Mouse (Mus musculus) lung, embryonic 15.5 days (tissue): ENCODE data around the gene Cnga2. TPM values are rescaled to one million over a fixed set of nuclear protein-coding genes. Genes with fewer than 3 reads are reported as not detected.

Experiments used
- ATAC-seq: fragments of 200-750 bp; cut with Nextera tagmentation; 2 replicates; pipeline ENCODE4 v1.8.0; 2017; ENCODE audit warnings: moderate number of reproducible peaks, borderline replicate concordance; ENCODE audit not compliant: low FRiP score, low TSS enrichment; ENCODE audit errors: extremely low read depth
- H3K27ac ChIP-seq: fragments of 300-500 bp; sonication (generic); 2 replicates; pipeline ENCODE4 v1.5.1; 2015; ENCODE audit warnings: moderate library complexity, mild to moderate bottlenecking, inconsistent platforms
- H3K27me3 ChIP-seq: fragments of 300-500 bp; sonication (generic); 2 replicates; pipeline ENCODE4 v1.6.1; 2015; ENCODE audit warnings: inconsistent platforms
- H3K36me3 ChIP-seq: fragments of 300-500 bp; sonication (generic); 2 replicates; pipeline ENCODE4 v1.6.1; 2015; ENCODE audit warnings: inconsistent platforms
- H3K4me1 ChIP-seq: fragments of 300-500 bp; sonication (generic); 2 replicates; pipeline ENCODE4 v1.6.1; 2015; ENCODE audit warnings: inconsistent platforms
- H3K4me2 ChIP-seq: fragments of 300-500 bp; sonication (generic); 2 replicates; pipeline ENCODE4 v1.6.1; 2015; ENCODE audit warnings: inconsistent platforms, mild to moderate bottlenecking, moderate library complexity
- H3K4me3 ChIP-seq: fragments of 300-500 bp; sonication (generic); 2 replicates; pipeline ENCODE4 v1.5.1; 2015; ENCODE audit warnings: mild to moderate bottlenecking, inconsistent platforms
- H3K9ac ChIP-seq: fragments of 300-500 bp; sonication (generic); 2 replicates; pipeline ENCODE4 v1.6.1; 2015; ENCODE audit warnings: inconsistent platforms
- H3K9me3 ChIP-seq: fragments of 300-500 bp; sonication (generic); 2 replicates; pipeline ENCODE4 v1.6.1; 2016; ENCODE audit warnings: inconsistent platforms
- WGBS: fragments of 180-500 bp; shearing (Covaris S2); methylation state at CpG from one replicate; pipeline ENCODE4 v1.1.7; 2015; 5-methylcytosine and 5-hydroxymethylcytosine counted together
- polyA plus RNA-seq: library from polyadenylated mRNA; unstranded; fragments of >200 nt; fragmentation: Nextera tagmentation; extraction: Ambion mirVana; gene quantifications from 2 replicates; pipeline ENCODE4 v1.2.1, GENCODE M21; 2015

Cnga2 gene
- polyA plus RNA-seq, 1 experiment from 2014 or later = 0.14 TPM

- Histone ChIP-seq H3K4me2 (no peak overlapping the region), H3K27ac (no peak overlapping the region), H3K9ac (no peak overlapping the region), H3K9me3 (no peaks in the 10 kb centered on the region), H3K36me3 (no peaks in the 10 kb centered on the region), H3K4me3 (no peak overlapping the region), H3K27me3 (no peaks in the 10 kb centered on the region), H3K4me1 (no peaks in the 10 kb centered on the region)
- WGBS = 31% methylated on average over 2 of the region's 2 CpGs
- ATAC-seq = no peak
Measured at GRCm38 (mm10) chrX:71983205-71983604, 8.4 kb upstream of the Cnga2 start.

- ATAC-seq = no peak
- no peak overlapping the region for H3K27ac ChIP-seq
- H3K9me3 ChIP-seq = no peaks in the 10 kb centered on the region
- no peaks in the 10 kb centered on the region for H3K36me3 ChIP-seq
- WGBS = 59% methylated on average over 1 of the region's 1 CpGs
- no peaks in the 10 kb centered on the region for H3K27me3 ChIP-seq
- no peak overlapping the region for H3K4me2 ChIP-seq
- H3K4me1 ChIP-seq = no peaks in the 10 kb centered on the region
- H3K9ac ChIP-seq = no peak overlapping the region
- H3K4me3 ChIP-seq = no peak overlapping the region
Measured at GRCm38 (mm10) chrX:71983775-71984174, 7.9 kb upstream of the Cnga2 start.

GRCm38 (mm10) chrX:71995972-71996371 lies 4.3 kb downstream of the Cnga2 start:
- H3K27me3 ChIP-seq = no peaks in the 10 kb centered on the region
- H3K27ac ChIP-seq = no peak overlapping the region
- no peak for ATAC-seq
- no peak overlapping the region for H3K4me2 ChIP-seq
- no peak overlapping the region for H3K4me3 ChIP-seq
- WGBS = 25% methylated on average over 1 of the region's 1 CpGs
- H3K36me3 ChIP-seq = no peaks in the 10 kb centered on the region
- no peaks in the 10 kb centered on the region for H3K4me1 ChIP-seq
- H3K9ac ChIP-seq = no peak overlapping the region
- H3K9me3 ChIP-seq = no peaks in the 10 kb centered on the region

DNA sequence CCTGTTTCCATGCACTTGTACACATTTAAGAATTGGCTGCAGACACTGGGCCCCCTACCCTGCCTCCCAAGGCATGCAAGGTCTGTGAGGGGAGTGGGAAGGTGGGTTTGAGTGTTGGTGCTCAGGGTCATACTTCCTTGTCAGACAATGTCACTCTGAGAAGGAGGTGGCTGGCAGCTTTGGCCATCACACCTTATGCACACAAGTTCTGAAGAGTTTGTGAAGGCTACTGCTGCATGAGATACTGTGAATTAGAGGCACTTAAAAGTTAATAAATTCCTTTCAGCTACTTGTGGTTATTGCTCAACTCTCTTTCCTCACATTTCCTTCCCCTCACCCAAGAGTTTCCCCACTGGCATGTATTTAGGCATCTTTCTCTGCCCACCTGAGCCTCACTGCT lies 18.3 kb downstream of the Cnga2 start:
- Histone ChIP-seq H3K4me1 (no peaks in the 10 kb centered on the region), H3K27ac (peak overlapping the region; percentile 59), H3K27me3 (no peaks in the 10 kb centered on the region), H3K9me3 (no peaks in the 10 kb centered on the region), H3K36me3 (no peaks in the 10 kb centered on the region), H3K9ac (no peak overlapping the region), H3K4me2 (no peak overlapping the region), H3K4me3 (no peak overlapping the region)
- peak; percentile 72 for ATAC-seq

DNA sequence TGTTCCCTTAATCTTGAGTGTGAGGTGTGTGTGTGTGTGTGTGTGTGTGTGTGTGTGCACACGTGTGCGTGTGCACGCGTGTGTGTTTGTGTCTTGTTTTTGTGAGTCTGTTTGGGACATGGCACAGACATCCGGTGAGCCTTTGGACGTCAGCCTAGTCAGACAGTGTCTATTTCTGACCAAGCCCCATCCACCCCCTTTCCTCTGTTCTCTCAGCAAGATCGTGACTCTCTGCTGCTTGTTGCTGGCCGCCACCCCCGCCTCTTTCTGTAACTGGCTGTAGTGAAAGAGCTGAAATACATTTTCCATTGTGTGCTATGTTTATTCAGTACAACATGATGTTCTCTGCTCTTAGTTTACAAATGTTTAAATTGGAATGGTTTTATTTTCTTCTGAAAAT lies 20.6 kb downstream of the Cnga2 start:
- WGBS = 52% methylated on average over 9 of the region's 9 CpGs
- Histone ChIP-seq H3K4me2 (no peak overlapping the region), H3K9me3 (no peaks in the 10 kb centered on the region), H3K27ac (peak overlapping the region; percentile 55), H3K9ac (no peak overlapping the region), H3K36me3 (no peaks in the 10 kb centered on the region), H3K4me3 (no peak overlapping the region), H3K27me3 (no peaks in the 10 kb centered on the region), H3K4me1 (no peaks in the 10 kb centered on the region)
- ATAC-seq = peak; percentile 64; the same call in 1 of the 2 replicates

GRCm38 (mm10) chrX:72012804-72013203 lies 21.2 kb downstream of the Cnga2 start:
- H3K27me3 ChIP-seq = no peaks in the 10 kb centered on the region
- H3K4me2 ChIP-seq = no peak overlapping the region
- H3K27ac ChIP-seq = no peak overlapping the region; the same call in 1 of the 2 replicates
- H3K4me3 ChIP-seq = no peak overlapping the region
- WGBS = 31% methylated on average over 3 of the region's 3 CpGs
- no peaks in the 10 kb centered on the region for H3K4me1 ChIP-seq
- H3K36me3 ChIP-seq = no peaks in the 10 kb centered on the region
- no peak for ATAC-seq
- no peaks in the 10 kb centered on the region for H3K9me3 ChIP-seq
- H3K9ac ChIP-seq = no peak overlapping the region

GRCm38 (mm10) chrX:72022241-72022640 lies 30.6 kb downstream of the Cnga2 start:
- ATAC-seq = no peak
- no peaks in the 10 kb centered on the region for H3K27me3 ChIP-seq

DNA sequence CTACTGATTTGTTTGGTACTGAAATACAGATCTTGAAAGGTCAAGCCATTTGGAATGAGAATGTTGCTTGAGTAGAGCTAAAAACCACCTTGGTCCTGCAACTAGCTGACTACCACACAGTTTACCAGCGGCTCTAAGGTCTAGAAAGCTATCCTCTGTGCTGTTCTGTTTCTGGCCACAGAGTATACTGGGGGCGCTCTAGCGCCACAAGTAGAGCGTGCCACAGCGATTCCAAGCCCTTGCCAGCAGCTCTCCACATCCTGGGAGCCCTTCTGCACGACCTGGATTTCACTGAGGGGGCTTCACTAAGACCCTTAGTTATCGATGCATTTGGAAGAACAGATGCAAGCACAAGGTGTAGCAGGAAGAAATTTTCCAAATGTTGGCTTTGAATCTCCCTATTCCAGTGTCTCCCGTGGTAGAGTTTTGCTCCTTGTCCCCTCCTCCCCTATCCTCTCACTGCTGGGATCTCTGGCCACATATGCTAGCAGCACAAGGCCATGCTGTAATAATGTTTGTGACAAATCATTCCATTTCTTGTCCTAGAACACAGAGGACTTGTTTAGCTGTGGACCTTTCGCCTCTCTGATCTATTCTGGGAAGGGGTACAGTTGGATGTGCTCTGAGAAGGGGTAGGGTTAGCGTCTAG lies 31.2 kb downstream of the Cnga2 start:
- Histone ChIP-seq H3K27me3 (no peaks in the 10 kb centered on the region), H3K9me3 (no peaks in the 10 kb centered on the region), H3K27ac (no peak overlapping the region), H3K9ac (no peak overlapping the region), H3K4me2 (no peak overlapping the region), H3K4me1 (no peaks in the 10 kb centered on the region), H3K4me3 (no peak overlapping the region), H3K36me3 (no peaks in the 10 kb centered on the region)
- ATAC-seq = no peak
- WGBS = 40% methylated on average over 10 of the region's 10 CpGs

More at GRCm38 (mm10) chrX:72022241-72022640, 30.6 kb downstream of the Cnga2 start:
- no peak overlapping the region for H3K4me3 ChIP-seq
- no peaks in the 10 kb centered on the region for H3K36me3 ChIP-seq
- H3K27ac ChIP-seq = no peak overlapping the region
- H3K9ac ChIP-seq = no peak overlapping the region
- WGBS = 78% methylated on average over 1 of the region's 1 CpGs
- H3K4me1 ChIP-seq = no peaks in the 10 kb centered on the region
- no peaks in the 10 kb centered on the region for H3K9me3 ChIP-seq
- H3K4me2 ChIP-seq = no peak overlapping the region

GRCm38 (mm10) chrX:72023542-72023941 lies 31.9 kb downstream of the Cnga2 start:
- no peak overlapping the region for H3K27ac ChIP-seq
- no peak overlapping the region for H3K9ac ChIP-seq
- no peaks in the 10 kb centered on the region for H3K9me3 ChIP-seq
- no peak for ATAC-seq
- no peak overlapping the region for H3K4me3 ChIP-seq
- no peaks in the 10 kb centered on the region for H3K4me1 ChIP-seq
- H3K36me3 ChIP-seq = no peaks in the 10 kb centered on the region
- H3K4me2 ChIP-seq = no peak overlapping the region
- WGBS = 71% methylated on average over 3 of the region's 3 CpGs
- H3K27me3 ChIP-seq = no peaks in the 10 kb centered on the region

DNA sequence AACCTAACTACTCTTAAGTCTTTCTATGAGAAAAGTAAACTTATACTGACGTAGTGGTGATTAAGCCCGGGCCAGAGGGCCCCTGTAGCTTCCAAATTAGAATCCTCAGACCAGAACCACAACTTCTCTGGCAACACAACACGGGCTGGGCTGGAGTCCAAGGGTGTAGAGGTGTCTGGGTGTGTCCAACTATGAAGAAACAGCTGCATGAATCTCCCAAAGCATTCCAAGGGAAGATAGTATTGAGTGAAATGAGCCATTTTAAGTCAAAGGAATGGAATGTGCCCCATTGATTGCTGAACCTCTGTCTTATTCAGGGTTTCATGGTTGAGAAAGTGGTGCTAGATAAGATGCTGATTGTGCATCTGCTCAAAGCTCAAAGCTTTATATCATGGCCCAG lies 52.4 kb downstream of the Cnga2 start:
- H3K4me3 ChIP-seq = no peak overlapping the region
- no peak overlapping the region for H3K27ac ChIP-seq
- no peaks in the 10 kb centered on the region for H3K4me1 ChIP-seq
- ATAC-seq = no peak
- no peak overlapping the region for H3K9ac ChIP-seq
- no peaks in the 10 kb centered on the region for H3K9me3 ChIP-seq
- no peaks in the 10 kb centered on the region for H3K36me3 ChIP-seq
- no peaks in the 10 kb centered on the region for H3K27me3 ChIP-seq
- 43% methylated on average over 3 of the region's 3 CpGs for WGBS
- no peak overlapping the region for H3K4me2 ChIP-seq

- 60% methylated on average over 2 of the region's 2 CpGs for WGBS
- Histone ChIP-seq H3K4me2 (no peak overlapping the region), H3K36me3 (no peaks in the 10 kb centered on the region), H3K27ac (no peak overlapping the region), H3K27me3 (no peaks in the 10 kb centered on the region; the same call in 1 of the 2 replicates), H3K4me1 (no peaks in the 10 kb centered on the region), H3K4me3 (no peak overlapping the region), H3K9ac (no peak overlapping the region), H3K9me3 (no peaks in the 10 kb centered on the region)
- ATAC-seq = no peak
Measured at GRCm38 (mm10) chrX:72047918-72048317, 56.3 kb downstream of the Cnga2 start.
